Comparison of ENCODE assay signal across 16 mouse cellular contexts in genomic region chr1:37568379-37568778, GRCm38 (mm10).
"Had no signal": no experiment of that assay in that cellular context is flagged by ENCODE, and none has a peak within 500 bp of the region (broad histone marks: within the 10 kb centered on the region; RNA-seq: fewer than 3 reads in every experiment).

No protein-coding gene starts in this region.

- ATAC-seq: midbrain, embryonic 15.5 days had no signal

- H3K4me2 ChIP-seq: limb, embryonic 15.5 days; midbrain, embryonic 11.5 days; midbrain, embryonic 15.5 days; neural tube, embryonic 12.5 days had no signal

- H3K27me3 ChIP-seq: limb, embryonic 15.5 days; midbrain, embryonic 15.5 days; neural tube, embryonic 12.5 days had no signal

- H3K9ac ChIP-seq: limb, embryonic 15.5 days; liver, embryonic 14.5 days; midbrain, embryonic 15.5 days; neural tube, embryonic 12.5 days had no signal

- H3K36me3 ChIP-seq: limb, embryonic 15.5 days; midbrain, embryonic 15.5 days; neural tube, embryonic 12.5 days had no signal

- H3K27ac ChIP-seq: kidney, postnatal 0 days; limb, embryonic 15.5 days; liver, embryonic 14.5 days; macrophage; midbrain, embryonic 15.5 days; neural tube, embryonic 12.5 days had no signal

- H3K9me3 ChIP-seq: limb, embryonic 15.5 days; megakaryocyte, embryonic 14.5 days; midbrain, embryonic 15.5 days; neural tube, embryonic 12.5 days had no signal

- DNase-seq: kidney, adult 11 months; kidney, adult 9 months; kidney, postnatal 36 days; layer of hippocampus, adult 9-11 months; layer of hippocampus, postnatal 36 days; lung, adult 18-20 months; retina, postnatal 1 day; thymus, postnatal 36 days had no signal

- H3K4me1 ChIP-seq: limb, embryonic 15.5 days; midbrain, embryonic 15.5 days had no signal

- H3K4me3 ChIP-seq: limb, embryonic 15.5 days; megakaryocyte, embryonic 14.5 days; midbrain, embryonic 15.5 days; neural tube, embryonic 12.5 days had no signal
